Mouse (Mus musculus) mammary gland, adult 2 months (tissue): ENCODE results near the gene Kdm4a. TPM values are rescaled to one million over a fixed set of nuclear protein-coding genes. Genes with fewer than 3 reads are reported as not detected.

Experiments used
- polyA plus RNA-seq: library from polyadenylated mRNA; depleted of rRNA; stranded (reverse); fragments of >200 nt; gene quantifications from 2 replicates; pipeline ENCODE4 v1.2.3, GENCODE M21; 2012; ENCODE audit warnings: low replicate concordance; rRNA removed

Gene Kdm4a
- polyA plus RNA-seq: 27.7 and 28.9 TPM in 2 replicates

DNA sequence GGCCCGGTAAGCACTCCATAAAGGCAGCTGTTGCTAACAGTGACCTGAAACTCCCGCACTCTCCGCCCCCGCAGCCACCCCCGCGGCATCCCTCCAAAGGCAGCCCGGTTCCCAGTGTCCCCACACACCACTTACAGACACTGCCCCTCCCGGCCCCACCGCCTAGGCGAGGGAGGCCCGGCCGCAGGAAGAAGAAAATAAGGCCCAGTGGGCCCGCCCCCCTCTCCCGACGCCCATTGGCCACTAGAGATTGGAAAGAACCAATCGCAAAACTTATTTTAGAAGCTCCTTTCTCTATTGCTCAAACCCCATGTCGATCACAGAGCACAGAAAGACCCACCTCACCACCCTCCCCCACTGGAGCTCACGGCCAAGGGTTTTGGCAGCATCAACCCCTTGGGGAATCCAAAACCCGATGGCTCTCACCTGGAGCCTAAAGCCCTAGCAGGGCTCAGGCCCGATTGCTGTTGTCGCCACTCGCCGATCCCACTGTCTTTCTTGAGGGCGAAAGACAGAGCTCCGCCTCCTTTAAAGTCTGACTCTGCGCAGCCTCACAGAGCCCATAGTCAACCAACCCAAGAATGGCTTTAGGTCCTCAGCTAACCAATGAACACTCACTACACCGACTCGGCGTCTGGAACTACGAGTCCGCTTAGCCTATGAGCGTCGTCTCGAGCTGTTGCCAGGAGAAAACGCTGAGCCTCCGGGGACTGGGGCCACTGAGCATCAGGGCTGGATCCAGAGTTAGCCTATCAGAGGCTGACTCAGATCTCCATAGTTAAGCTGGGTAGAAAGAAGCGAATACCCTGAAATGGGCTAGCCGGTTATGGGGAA is at the start of gene Kdm4a:
TSS of gene Kdm4a (minus strand) at position 577 of the 834 bp plus-strand sequence.

DNA sequence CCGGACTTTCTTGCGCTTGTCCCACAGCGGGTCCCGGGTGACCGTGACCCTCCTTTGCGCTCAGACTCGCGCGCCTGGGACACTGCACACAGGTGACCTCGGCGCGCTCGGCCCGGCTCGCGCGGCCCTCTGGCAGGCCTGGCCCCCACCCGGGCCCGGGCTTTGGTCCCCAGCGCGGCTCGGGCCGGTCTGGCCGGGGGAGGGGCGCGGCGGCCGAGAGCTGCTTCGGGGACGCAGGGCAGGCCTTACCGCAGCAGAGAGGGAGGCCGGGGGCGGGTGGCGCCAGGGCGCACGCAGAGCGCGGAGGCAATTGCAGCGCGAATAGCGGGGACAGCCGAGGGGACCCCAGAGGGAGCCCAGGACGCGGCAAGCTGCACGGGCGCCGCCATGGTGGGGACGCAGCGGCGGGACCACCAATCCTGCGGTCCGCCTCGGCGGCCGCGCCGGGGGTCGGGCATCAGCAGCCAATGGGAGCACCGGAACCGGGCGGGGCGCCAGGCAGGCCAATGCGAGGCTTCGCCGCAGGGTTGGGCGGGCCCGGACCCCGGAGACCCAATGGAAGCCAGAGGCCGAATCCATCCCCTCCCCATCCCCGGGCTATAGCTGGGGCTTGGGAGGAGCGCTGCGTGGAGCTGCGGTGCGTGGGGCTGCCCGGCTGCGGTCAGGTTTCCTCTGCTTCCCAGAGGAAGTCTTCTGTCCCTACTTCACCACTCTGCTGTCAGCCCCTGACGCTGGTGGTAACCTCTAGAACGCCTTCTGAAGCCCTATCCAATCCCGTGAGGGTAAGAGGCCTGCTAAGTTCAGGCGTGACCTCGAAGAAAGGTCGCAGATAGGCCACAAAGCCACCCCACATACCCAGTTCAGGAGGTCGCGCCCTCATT is 45.1 kb downstream of the Kdm4a start, which contains the start of gene St3gal3:
TSS of gene St3gal3 (minus strand) at position 430 of the 881 bp plus-strand sequence.

Other genes starting within 250 kb of the Kdm4a start
- gene St3gal3, start 45.1 kb downstream of the Kdm4a start, polyA plus RNA-seq: 29.0 and 39.9 TPM in 2 replicates
- 38.2 and 71.2 TPM in 2 replicates for gene Ptprf, start 111.4 kb upstream of the Kdm4a start, polyA plus RNA-seq
- gene Szt2, start 229.2 kb upstream of the Kdm4a start, polyA plus RNA-seq: 25.6 and 37.1 TPM in 2 replicates
- gene Med8, start 229.3 kb upstream of the Kdm4a start, polyA plus RNA-seq: 18.0 and 34.9 TPM in 2 replicates
- gene Elovl1, start 248.1 kb upstream of the Kdm4a start, polyA plus RNA-seq: 173 and 250 TPM in 2 replicates